Mouse (Mus musculus): ENCODE measurements around the gene Parvb. TPM values are rescaled to one million over a fixed set of nuclear protein-coding genes. Genes with fewer than 3 reads are reported as not detected.

Gene Parvb
- total RNA-seq, 2 experiments from 2014 or later = 130 to 134 TPM

Other genes starting within 250 kb of the Parvb start
- 1 to 10 TPM; 5.0 to 8.1 TPM for gene Efcab6, start 166.7 kb upstream of the Parvb start, total RNA-seq (2021)
- gene Sult4a1, start 126.3 kb upstream of the Parvb start, total RNA-seq (2021) = not detected
- not detected for gene Pnpla5, start 108.9 kb upstream of the Parvb start, total RNA-seq (2021)
- gene Pnpla3, start 64.2 kb upstream of the Parvb start, total RNA-seq (2021) = 1 to 10 TPM; 4.5 to 6.0 TPM
- gene Samm50, start 39.8 kb upstream of the Parvb start, total RNA-seq (2021) = 100 to 1,000 TPM; 160 to 165 TPM
- 1 to 10 TPM; 2.8 to 3.8 TPM for gene Parvg, start 92.0 kb downstream of the Parvb start, total RNA-seq (2021)
- gene Shisal1, start 215.1 kb downstream of the Parvb start, total RNA-seq (2021) = 10 to 100 TPM; 26.2 to 44.1 TPM

All from gastrocnemius, postnatal 4 days (tissue).